Mouse (Mus musculus): Measurements from ENCODE around the gene Larp1.

- TF ChIP-seq CTCF (IDR thresholded peaks at IDR 0.05; ENCODE audit: insufficient read depth, low read depth, low read length) (no peak), POLR2A (IDR thresholded peaks at IDR 0.05; ENCODE audit: insufficient read depth, low read depth, low read length) (no peak)
Observed at GRCm38 (mm10) chr11:58039027-58039426, 30.2 kb downstream of the Larp1 start.
